Mouse (Mus musculus): Measurements from ENCODE around the gene Gm13090.

Gene Gm13090

DNA sequence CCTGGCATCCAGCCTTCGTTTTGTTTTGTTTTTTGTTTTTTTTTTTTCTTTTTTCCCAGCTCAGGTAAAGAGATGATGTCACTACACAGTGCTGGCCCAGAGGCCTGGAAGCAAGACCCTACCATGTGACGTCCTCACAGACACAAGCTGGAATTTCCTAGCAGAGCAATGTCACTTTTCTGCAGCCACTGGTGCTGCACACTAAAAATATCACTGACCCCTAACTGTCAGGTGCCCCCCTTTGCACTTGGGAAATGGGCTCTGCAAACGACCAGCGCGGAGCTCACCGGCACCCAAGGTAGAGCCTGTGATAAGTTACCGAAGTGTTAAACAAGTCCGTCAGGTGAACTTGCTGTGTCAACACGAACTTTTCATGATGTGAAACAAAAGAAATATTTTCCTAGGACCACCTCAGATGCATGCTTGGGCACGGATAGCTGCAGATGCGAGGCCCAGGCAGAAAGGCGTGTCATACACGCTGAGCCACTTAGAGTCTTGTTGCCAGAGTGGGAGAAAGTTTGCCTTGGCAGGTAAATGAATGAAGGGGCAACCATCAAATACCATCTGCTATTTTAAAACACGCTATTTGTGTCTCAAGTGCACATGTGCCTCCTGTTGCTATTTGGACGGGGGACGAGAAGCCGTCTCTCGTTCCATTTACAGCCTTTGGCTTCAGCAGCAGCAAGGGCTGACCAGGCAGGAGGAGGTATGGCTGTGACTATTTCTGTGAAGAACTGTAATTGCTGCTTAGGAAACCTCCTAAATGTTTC is 7.1 kb downstream of the Gm13090 start:
- DNase-seq (ENCODE audit: low read depth, low spot score): no peak

- no peak for DNase-seq (ENCODE audit: low read depth, low spot score)
These were observed 7.7 kb downstream of the Gm13090 start for GRCm38 (mm10) chr4:151097104-151097438.

DNA sequence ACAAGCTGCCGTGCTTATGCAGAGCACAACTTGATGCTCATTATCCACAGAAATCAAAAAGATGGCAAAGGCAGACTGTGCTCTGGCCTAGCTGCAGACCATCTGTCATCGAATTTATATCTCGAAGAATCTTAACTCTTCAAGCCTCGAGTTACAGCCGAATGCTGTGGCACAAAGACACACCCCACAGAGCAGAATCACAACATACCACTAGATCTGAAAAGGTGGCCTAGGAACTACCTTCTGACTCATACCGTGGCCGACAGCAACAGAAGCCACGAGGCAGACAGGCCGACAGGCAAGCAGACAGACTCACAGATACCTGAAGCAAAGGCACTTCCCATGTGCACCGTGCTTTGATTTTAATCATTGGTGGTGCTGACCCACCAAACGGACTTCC is 14.3 kb downstream of the Gm13090 start:
- DNase-seq (ENCODE audit: low read depth, low spot score): no peak

- DNase-seq (ENCODE audit: low read depth, low spot score): no peak
These were observed 14.8 kb downstream of the Gm13090 start for GRCm38 (mm10) chr4:151104147-151104546.

GRCm38 (mm10) chr4:151105886-151106285 is 16.5 kb downstream of the Gm13090 start:
- DNase-seq (ENCODE audit: low read depth, low spot score): no peak

- no peak for DNase-seq (ENCODE audit: low read depth, low spot score)
These were observed 17.1 kb downstream of the Gm13090 start for GRCm38 (mm10) chr4:151106468-151106867.

DNA sequence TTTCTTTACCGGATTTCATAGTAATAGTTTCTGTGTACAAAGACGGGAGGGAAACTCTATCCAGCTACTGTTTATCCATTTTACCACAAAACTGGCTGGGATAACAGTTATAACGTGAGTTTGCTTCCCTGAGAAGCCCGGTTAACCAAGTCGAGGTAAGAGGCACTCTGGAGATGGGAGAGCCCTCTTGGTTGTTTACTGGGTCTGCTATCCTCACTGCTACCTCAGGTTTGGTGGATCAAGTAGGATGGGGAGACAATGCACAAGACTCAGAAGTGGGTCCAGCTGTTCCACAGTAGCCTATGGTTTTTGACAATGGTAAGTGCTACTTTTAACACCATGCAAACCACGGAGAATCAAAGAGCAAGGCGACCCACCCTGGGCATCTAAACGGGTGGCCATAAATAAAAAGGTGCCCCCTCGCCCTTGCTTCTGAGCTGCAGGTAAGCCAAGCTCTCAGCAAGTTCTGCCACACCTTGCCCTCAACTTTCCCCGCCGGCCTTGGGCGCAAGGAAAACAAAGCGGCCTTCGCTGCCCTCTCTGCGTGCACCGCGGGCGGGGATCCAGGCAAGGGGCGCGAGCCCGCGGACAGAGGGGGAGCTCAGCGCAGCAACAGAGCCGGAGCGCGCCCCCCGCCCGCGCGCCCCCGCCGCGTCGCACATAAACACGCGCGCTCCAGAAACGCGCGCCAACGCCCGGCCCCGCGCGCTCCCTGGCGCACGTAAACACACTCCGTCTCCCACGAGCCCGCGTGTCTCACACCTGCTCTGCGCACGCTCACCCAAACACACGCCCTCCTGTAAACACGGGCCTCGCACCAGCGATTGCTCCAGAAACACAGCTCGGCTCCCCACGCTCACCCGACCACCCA is 18.0 kb downstream of the Gm13090 start:
- DNase-seq (ENCODE audit: low read depth, low spot score): no peak

DNA sequence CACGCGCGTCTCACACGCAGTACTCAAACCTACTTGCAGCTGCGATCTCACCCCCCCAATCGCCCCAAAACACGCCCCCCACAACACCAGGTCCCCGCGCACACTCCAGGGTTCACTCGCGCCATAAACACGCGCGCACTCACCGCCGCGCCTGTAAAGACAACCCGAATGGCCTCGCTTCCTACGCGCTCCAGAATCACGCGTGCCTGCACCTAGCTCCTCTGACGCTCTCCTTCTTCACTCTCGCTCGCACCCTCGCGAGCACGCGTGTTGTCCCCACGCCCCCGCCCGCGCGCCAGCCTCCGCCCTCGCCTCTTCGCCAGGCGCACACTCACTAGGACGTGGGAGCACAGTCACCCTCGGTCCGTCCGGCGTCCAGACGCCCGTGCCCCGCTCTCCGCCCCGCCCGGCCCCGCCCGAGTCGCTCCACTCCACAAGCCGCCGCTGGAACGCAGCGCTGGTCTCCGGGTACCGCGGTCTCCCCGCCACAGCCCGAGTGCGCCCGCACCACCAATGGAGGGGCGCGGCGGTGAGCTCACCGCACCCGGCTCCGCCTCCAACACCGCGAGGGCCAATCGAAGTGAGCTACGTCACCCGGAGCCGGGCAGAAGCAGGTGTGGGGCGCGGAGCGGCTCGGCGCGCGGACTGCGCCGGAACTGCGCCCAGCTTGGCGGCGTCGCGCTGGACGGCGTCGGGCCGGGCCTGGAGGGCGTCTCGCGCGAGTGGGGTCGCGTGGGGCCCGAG is 18.8 kb downstream of the Gm13090 start:
- no peak for DNase-seq (ENCODE audit: low read depth, low spot score)

- DNase-seq (ENCODE audit: low read depth, low spot score): no peak
These were observed 19.5 kb downstream of the Gm13090 start for GRCm38 (mm10) chr4:151108834-151109241.

DNA sequence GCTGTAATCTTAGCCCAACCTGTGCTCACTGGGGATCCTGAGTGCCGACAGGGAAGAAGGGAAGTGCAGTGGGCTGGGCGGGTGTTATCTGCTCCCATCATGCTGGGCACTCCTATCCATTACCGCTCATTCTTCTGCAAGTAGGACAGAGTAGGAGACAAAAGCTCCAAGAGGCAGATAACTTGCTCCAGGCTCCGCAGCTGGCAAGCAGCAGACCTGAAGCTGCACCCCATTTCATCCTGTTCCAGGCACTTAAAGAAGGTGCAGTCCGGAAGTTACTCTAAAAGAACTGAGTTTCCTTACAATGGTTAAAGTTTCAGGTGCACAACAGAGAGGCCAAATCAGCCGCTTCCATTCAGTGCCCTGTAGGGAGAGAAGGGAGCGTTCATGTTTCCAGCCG is 21.9 kb downstream of the Gm13090 start:
- no peak for DNase-seq (ENCODE audit: low read depth, low spot score)

- DNase-seq (ENCODE audit: low read depth, low spot score): no peak
These were observed 25.2 kb downstream of the Gm13090 start for GRCm38 (mm10) chr4:151114574-151114973.

- no peak for DNase-seq (ENCODE audit: low read depth, low spot score)
These were observed 29.5 kb downstream of the Gm13090 start for GRCm38 (mm10) chr4:151118883-151119282.

GRCm38 (mm10) chr4:151127636-151128548 is 38.5 kb downstream of the Gm13090 start:
- DNase-seq (ENCODE audit: low read depth, low spot score): no peak

GRCm38 (mm10) chr4:151128641-151129541 is 39.5 kb downstream of the Gm13090 start:
- DNase-seq (ENCODE audit: low read depth, low spot score): no peak

GRCm38 (mm10) chr4:151129725-151130557 is 40.6 kb downstream of the Gm13090 start:
- no peak for DNase-seq (ENCODE audit: low read depth, low spot score)

DNA sequence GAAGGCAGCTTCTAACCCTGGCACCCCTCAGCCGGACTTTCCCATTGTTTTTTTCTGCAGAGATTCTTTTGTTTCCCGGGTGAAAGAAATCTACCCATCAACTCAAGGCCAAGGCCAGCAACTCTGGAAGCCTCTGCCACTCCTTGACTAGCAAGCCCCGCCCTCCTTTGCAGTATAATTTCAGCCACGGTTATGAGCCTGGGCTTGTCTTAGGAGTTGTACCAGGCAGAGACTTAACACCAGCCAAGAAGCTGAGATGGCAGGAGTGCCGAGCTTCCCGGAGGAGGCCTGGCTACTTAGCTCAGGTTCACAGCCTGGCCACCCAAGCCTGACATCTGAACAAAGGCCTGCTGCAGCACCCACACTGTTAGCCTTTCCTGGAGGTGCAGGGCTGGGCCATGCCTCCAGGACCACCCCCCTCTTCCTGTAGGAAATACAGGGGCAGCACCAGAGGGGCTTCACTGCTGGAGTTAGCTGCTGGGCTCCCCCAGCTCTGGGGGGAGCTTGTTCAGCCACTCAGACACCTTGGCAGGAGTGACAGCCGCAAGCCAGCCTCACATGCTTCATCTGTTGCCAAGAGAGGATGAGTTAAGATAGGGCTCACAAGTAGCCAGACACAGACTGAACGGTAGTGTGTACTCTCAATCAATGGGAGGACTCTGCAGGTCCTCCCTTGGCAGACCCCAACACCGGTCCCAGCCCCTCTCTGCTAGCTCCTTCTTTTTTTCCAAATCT is 41.6 kb downstream of the Gm13090 start:
- DNase-seq (ENCODE audit: low read depth, low spot score): no peak

DNA sequence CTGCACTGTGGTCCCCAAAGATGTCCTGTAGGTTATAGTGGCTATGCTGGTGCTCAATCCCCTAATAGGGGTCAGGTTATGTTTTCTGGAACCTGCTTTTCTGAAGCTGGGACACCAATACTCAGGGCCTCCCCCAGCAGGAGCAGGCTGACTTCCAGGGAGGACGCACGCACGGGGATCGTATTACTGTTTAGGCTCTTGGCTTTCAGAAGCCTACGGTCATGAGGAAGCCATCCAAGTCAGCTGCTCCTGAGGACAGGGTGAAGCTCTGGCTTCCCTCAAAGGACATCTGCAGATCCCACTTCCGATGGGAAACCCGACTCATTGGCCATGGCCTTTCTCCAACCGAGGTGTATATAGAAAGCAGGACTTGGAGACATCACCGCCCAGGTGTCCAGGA is 43.1 kb downstream of the Gm13090 start:
- no peak for DNase-seq (ENCODE audit: low read depth, low spot score)

GRCm38 (mm10) chr4:151133760-151134159 is 44.4 kb downstream of the Gm13090 start:
- no peak for DNase-seq (ENCODE audit: low read depth, low spot score)

DNA sequence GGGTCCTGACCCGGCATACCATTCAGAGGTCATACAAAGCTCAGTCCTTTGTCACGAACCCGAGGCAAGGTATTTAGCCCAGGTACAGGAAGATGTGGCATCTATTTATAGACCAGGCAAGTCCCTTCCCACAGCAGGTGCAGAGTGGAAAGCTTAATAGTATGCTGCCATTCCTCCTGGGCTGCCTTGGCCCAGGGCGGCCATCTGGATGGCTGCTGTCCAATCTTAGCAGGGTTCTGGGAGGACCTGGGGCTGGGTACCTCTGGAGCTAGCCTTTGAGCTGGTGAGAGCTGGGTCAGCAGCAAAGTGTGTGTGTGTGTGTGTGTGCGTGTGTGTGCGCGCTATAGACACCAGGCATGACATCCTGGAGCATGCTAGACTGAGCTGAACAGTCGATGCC is 46.1 kb downstream of the Gm13090 start:
- no peak for DNase-seq (ENCODE audit: low read depth, low spot score)
